Mouse (Mus musculus) erythroblast, embryonic 14.5 days (primary cell): Measurements from ENCODE around the gene Mettl13. TPM values are rescaled to one million over a fixed set of nuclear protein-coding genes. Genes with fewer than 3 reads are reported as not detected.

Experiments used
- H3K27me3 ChIP-seq: 2 replicates; pipeline ENCODE4 v1.6.1; 2012; ENCODE audit warnings: inconsistent platforms; ENCODE audit not compliant: control insufficient read depth
- H3K36me3 ChIP-seq: 2 replicates; pipeline ENCODE4 v1.6.1; 2012; ENCODE audit warnings: mild to moderate bottlenecking, inconsistent platforms; ENCODE audit not compliant: control insufficient read depth
- H3K4me1 ChIP-seq: 2 replicates; pipeline ENCODE4 v1.6.1; 2012; ENCODE audit warnings: inconsistent platforms; ENCODE audit not compliant: control insufficient read depth
- H3K4me3 ChIP-seq: replicated peaks from 2 replicates; pipeline ENCODE3; 2012; ENCODE audit warnings: moderate library complexity, mild to moderate bottlenecking, inconsistent platforms
- H3K9me3 ChIP-seq: 2 replicates; pipeline ENCODE4 v1.6.1; 2012; ENCODE audit warnings: low read length, inconsistent platforms, mixed read lengths; ENCODE audit not compliant: control insufficient read depth
- GATA1 ChIP-seq: IDR thresholded peaks from 2 replicates; pipeline ENCODE4 v1.6.1; 2012; ENCODE audit warnings: low read length, inconsistent platforms, mixed read lengths
- TAL1 ChIP-seq: IDR thresholded peaks from 3 replicates; pipeline ENCODE4 v1.6.1; 2012; ENCODE audit warnings: low read length, inconsistent platforms, mixed read lengths
- polyA plus RNA-seq: library from polyadenylated mRNA; stranded (reverse); fragments of >175 nt; gene quantifications from 2 replicates; pipeline ENCODE4 v1.2.3, GENCODE M21; 2012

The Mettl13 gene
- polyA plus RNA-seq, 1 experiment: 0.25 TPM

- Histone ChIP-seq H3K36me3 (peaks cover 36% of the 10 kb centered on the region), H3K4me1 (peaks cover 45% of the 10 kb centered on the region), H3K27me3 (no peaks in the 10 kb centered on the region), H3K9me3 (no peaks in the 10 kb centered on the region), H3K4me3 (peak overlapping the region; percentile 86)
- TF ChIP-seq TAL1 (no peak), GATA1 (no peak)
Observed at GRCm38 (mm10) chr1:162547607-162548006, 744 bp downstream of the Mettl13 start.

GRCm38 (mm10) chr1:162543231-162543630, 5.1 kb downstream of the Mettl13 start:
- no peaks in the 10 kb centered on the region for H3K9me3 ChIP-seq
- no peaks in the 10 kb centered on the region for H3K27me3 ChIP-seq
- H3K4me3 ChIP-seq: no peak overlapping the region
- peaks cover 77% of the 10 kb centered on the region for H3K36me3 ChIP-seq
- H3K4me1 ChIP-seq: peaks cover 32% of the 10 kb centered on the region
- TF ChIP-seq TAL1: no peak
- TF ChIP-seq GATA1: no peak

- peaks cover 63% of the 10 kb centered on the region for H3K36me3 ChIP-seq
- H3K4me3 ChIP-seq: no peak overlapping the region
- no peaks in the 10 kb centered on the region for H3K27me3 ChIP-seq
- no peaks in the 10 kb centered on the region for H3K9me3 ChIP-seq
- H3K4me1 ChIP-seq: no peaks in the 10 kb centered on the region
- TF ChIP-seq TAL1: no peak
- no peak for TF ChIP-seq GATA1
Observed at GRCm38 (mm10) chr1:162533766-162534560, 14.4 kb downstream of the Mettl13 start.

DNA sequence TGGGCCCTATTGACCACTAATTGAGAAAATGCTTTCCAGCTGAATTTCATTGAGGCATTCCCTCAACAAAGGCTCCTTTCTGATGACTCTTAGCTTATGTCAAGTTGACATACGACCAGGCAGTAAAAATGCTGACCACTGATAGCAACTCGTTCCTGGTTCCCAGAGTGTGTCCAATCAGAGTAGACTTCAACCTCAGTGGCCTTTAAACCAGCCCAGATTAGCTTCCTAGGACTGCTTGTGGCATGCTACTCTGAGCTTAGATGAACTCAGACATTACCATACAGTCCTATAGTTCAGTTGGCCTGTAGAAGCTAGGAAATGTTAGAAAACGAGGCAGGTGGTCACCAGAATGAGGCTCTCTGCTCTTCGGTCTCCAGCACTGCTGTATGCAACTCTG, 16.0 kb downstream of the Mettl13 start:
- no peaks in the 10 kb centered on the region for H3K4me1 ChIP-seq
- no peaks in the 10 kb centered on the region for H3K27me3 ChIP-seq
- H3K9me3 ChIP-seq: no peaks in the 10 kb centered on the region
- H3K36me3 ChIP-seq: peaks cover 51% of the 10 kb centered on the region
- H3K4me3 ChIP-seq: no peak overlapping the region
- TF ChIP-seq GATA1: no peak
- no peak for TF ChIP-seq TAL1

DNA sequence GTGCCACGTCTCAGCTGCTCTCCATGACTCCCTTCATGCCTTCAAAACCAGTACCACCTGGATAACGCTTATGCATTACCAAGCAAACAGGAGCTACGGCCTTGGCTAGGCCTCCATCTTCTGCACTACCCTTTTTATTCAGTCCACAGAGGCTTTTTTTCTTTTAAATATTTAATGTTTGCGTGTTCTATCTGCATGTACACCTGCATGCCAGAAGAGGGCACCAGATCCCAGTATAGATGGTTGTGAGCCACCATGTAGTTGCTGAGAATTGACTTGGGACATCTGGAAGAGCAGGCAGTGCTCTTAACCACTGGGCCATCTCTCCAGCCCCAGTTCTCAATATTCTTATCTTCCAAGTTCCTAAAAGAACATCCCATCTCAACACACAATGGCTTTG, 16.8 kb downstream of the Mettl13 start:
- Histone ChIP-seq H3K36me3 (peaks cover 44% of the 10 kb centered on the region), H3K27me3 (no peaks in the 10 kb centered on the region), H3K4me1 (no peaks in the 10 kb centered on the region), H3K9me3 (no peaks in the 10 kb centered on the region), H3K4me3 (no peak overlapping the region)
- TF ChIP-seq TAL1 (no peak), GATA1 (no peak)

DNA sequence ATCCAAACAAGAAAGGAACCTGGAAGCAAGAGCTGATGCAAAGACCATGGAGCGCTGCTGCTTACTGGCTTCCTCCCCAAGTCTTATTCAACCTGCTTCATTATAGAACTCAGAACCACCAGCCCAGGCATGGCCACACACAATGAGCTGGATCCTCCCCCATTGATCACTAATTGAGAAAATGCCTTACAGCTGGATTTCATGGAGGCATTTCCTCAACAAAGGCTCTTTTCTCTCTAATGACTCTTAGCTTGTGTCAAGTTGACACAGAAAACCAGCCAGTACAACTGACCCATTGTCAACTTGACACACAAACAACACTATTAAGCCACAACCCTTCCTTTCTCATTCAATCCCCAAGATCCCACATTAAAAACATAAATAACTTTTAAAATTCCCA, 17.7 kb downstream of the Mettl13 start:
- Histone ChIP-seq H3K27me3 (no peaks in the 10 kb centered on the region), H3K9me3 (no peaks in the 10 kb centered on the region), H3K4me3 (no peak overlapping the region), H3K4me1 (no peaks in the 10 kb centered on the region), H3K36me3 (peaks cover 34% of the 10 kb centered on the region)
- TF ChIP-seq TAL1 (no peak), GATA1 (no peak)

GRCm38 (mm10) chr1:162529651-162530050, 18.7 kb downstream of the Mettl13 start:
- no peak for TF ChIP-seq GATA1
- TF ChIP-seq TAL1: no peak
- no peaks in the 10 kb centered on the region for H3K9me3 ChIP-seq
- peaks cover 24% of the 10 kb centered on the region for H3K36me3 ChIP-seq
- no peaks in the 10 kb centered on the region for H3K27me3 ChIP-seq
- no peaks in the 10 kb centered on the region for H3K4me1 ChIP-seq
- H3K4me3 ChIP-seq: no peak overlapping the region

DNA sequence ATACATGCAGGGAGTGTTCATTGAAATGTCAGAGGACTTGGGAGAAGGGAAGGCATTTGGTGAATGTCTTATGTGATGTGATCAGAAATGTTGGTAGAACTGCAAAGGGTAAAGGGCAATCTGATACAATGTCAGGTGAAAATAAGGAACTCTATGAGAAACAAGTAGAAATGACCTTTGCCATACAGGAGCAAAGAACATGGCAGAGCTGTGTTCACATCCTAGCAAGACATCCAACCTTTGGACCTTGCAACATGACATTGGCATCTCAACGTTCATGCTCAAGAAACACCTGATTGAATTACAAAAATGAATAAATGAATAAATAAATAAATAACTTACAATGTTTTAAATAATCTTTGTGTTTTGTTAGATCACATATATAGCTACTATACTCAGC, 33.2 kb downstream of the Mettl13 start:
- H3K4me3 ChIP-seq: no peak overlapping the region
- no peaks in the 10 kb centered on the region for H3K9me3 ChIP-seq
- no peaks in the 10 kb centered on the region for H3K36me3 ChIP-seq
- no peaks in the 10 kb centered on the region for H3K27me3 ChIP-seq
- H3K4me1 ChIP-seq: peaks cover under 1% of the 10 kb centered on the region; the same call in 1 of the 2 replicates
- TF ChIP-seq GATA1: no peak

DNA sequence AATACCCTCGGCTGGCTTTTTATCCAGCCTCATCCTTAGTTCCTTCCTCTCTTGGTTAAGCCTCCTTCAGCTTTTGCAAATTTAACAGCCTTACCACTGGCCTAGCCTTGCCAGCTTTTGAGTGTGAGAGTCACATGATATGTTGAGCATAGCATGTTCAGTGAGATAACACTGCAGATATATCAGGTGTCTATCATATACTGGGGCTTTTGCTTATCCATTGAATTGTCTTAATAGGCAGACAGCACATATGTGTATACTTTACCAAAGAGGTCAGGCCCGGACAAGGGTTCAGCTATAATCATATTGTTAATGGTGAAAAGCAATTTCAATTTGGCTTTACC, 38.4 kb downstream of the Mettl13 start:
- Histone ChIP-seq H3K36me3 (no peaks in the 10 kb centered on the region), H3K9me3 (no peaks in the 10 kb centered on the region), H3K27me3 (no peaks in the 10 kb centered on the region), H3K4me3 (no peak overlapping the region), H3K4me1 (peaks cover 9% of the 10 kb centered on the region)
- TF ChIP-seq TAL1 (no peak), GATA1 (no peak)

- H3K4me3 ChIP-seq: no peak overlapping the region
- no peak for TF ChIP-seq GATA1
- TF ChIP-seq TAL1: no peak
Observed at GRCm38 (mm10) chr1:162509329-162510012, 38.9 kb downstream of the Mettl13 start.

More at GRCm38 (mm10) chr1:162509329-162510012, 38.9 kb downstream of the Mettl13 start:
- Histone ChIP-seq H3K9me3 (no peaks in the 10 kb centered on the region), H3K36me3 (no peaks in the 10 kb centered on the region), H3K27me3 (no peaks in the 10 kb centered on the region), H3K4me1 (peaks cover 9% of the 10 kb centered on the region)
